Mouse (Mus musculus) small intestine, adult 2 months (tissue): ENCODE results near the gene Slc35a2. TPM values are rescaled to one million over a fixed set of nuclear protein-coding genes. Genes with fewer than 3 reads are reported as not detected.

Experiments used
- H3K27ac ChIP-seq: fragments of 200-500 bp; 2 replicates; pipeline ENCODE4 v1.5.1; 2012; ENCODE audit warnings: low read depth, low read length, control low read depth, inconsistent platforms; ENCODE audit not compliant: insufficient read depth
- H3K27me3 ChIP-seq: fragments of 200-500 bp; 2 replicates; pipeline ENCODE4 v1.6.1; 2012; ENCODE audit warnings: mild to moderate bottlenecking, moderate library complexity, low read length, inconsistent platforms; ENCODE audit not compliant: control insufficient read depth, insufficient read depth
- H3K36me3 ChIP-seq: fragments of 200-500 bp; 2 replicates; pipeline ENCODE4 v1.6.1; 2012; ENCODE audit warnings: mild to moderate bottlenecking, low read length, control low read depth, inconsistent platforms; ENCODE audit not compliant: control insufficient read depth, insufficient read depth
- H3K4me1 ChIP-seq: fragments of 200-500 bp; 2 replicates; pipeline ENCODE4 v1.6.1; 2012; ENCODE audit warnings: low read length, inconsistent platforms, mixed read lengths; ENCODE audit not compliant: control insufficient read depth, insufficient read depth, insufficient read length
- H3K4me3 ChIP-seq: fragments of 200-500 bp; 2 replicates; pipeline ENCODE4 v1.5.1; 2012; ENCODE audit warnings: low read depth, mild to moderate bottlenecking, control low read depth, inconsistent platforms, low read length, moderate library complexity
- CTCF ChIP-seq: fragments of 200-500 bp; IDR thresholded peaks from 2 replicates; pipeline ENCODE4 v1.5.1; 2012; ENCODE audit warnings: low read depth, mild to moderate bottlenecking, control low read depth, inconsistent platforms, low read length, moderate library complexity, mixed read lengths; ENCODE audit not compliant: insufficient replicate concordance, insufficient read length; ENCODE audit errors: extremely low read depth
- POLR2A ChIP-seq: fragments of 200-500 bp; IDR thresholded peaks from 2 replicates; pipeline ENCODE4 v1.6.1; 2012; ENCODE audit warnings: low read depth, mild to moderate bottlenecking, control low read depth, inconsistent platforms, low read length, moderate library complexity
- WGBS: fragments of 180-500 bp; shearing (Covaris S2); methylation state at CpG from one replicate; pipeline ENCODE4 v1.1.7; 2018; 5-methylcytosine and 5-hydroxymethylcytosine counted together
- polyA plus RNA-seq: library from polyadenylated mRNA; depleted of rRNA; stranded (reverse); fragments of >200 nt; gene quantifications from 2 replicates; pipeline ENCODE4 v1.2.3, GENCODE M21; 2012; rRNA removed

The Slc35a2 gene
- 53.4 and 99.6 TPM in 2 replicates for polyA plus RNA-seq

GRCm38 (mm10) chrX:7883841-7884567 lies at the start of gene Slc35a2:
Gene Slc35a2 (plus strand): TSS chrX:7884028.
- Histone ChIP-seq H3K4me3 (peak within 1 kb of the TSS; percentile 86), H3K27ac (peak within 1 kb of the TSS; percentile 49; the same call in 1 of the 2 replicates), H3K27me3 (no peaks in the 10 kb centered on the region), H3K36me3 (peaks cover 3% of the 10 kb centered on the region; the same call in 1 of the 2 replicates), H3K4me1 (no peaks in the 10 kb centered on the region; the same call in 1 of the 2 replicates)
- TF ChIP-seq POLR2A (no peak; the same call in 1 of the 2 replicates), CTCF (no peak)
- 11% methylated on average over 49 of the region's 49 CpGs for WGBS

- H3K4me1 ChIP-seq: no peaks in the 10 kb centered on the region
- TF ChIP-seq POLR2A (no peak), CTCF (no peak)
- no peak overlapping the region for H3K27ac ChIP-seq
- H3K27me3 ChIP-seq: no peaks in the 10 kb centered on the region
- no peak overlapping the region for H3K4me3 ChIP-seq
- no peaks in the 10 kb centered on the region for H3K36me3 ChIP-seq
- 43% methylated on average over 1 of the region's 1 CpGs for WGBS
Observed at GRCm38 (mm10) chrX:7837146-7837545, 46.7 kb upstream of the Slc35a2 start.

- no peak overlapping the region for H3K4me3 ChIP-seq
- peak overlapping the region; percentile 62; the same call in 1 of the 2 replicates for H3K27ac ChIP-seq
Observed at GRCm38 (mm10) chrX:7840842-7841162, 43.0 kb upstream of the Slc35a2 start.

GRCm38 (mm10) chrX:7841163-7842162 lies 42.4 kb upstream of the Slc35a2 start, which contains the start of gene Otud5:
Gene Otud5 (plus strand): TSS chrX:7841364.
- Histone ChIP-seq H3K27ac (peak within 1 kb of the TSS; percentile 93), H3K36me3 (peaks cover 2% of the 10 kb centered on the region; the same call in 1 of the 2 replicates), H3K4me3 (peak within 1 kb of the TSS; percentile 84), H3K4me1 (peaks cover 7% of the 10 kb centered on the region; the same call in 1 of the 2 replicates), H3K27me3 (no peaks in the 10 kb centered on the region)
- 13% methylated on average over 74 of the region's 74 CpGs for WGBS
- no peak for TF ChIP-seq CTCF
- 0 out of 2 replicates have a peak, but pooled peaks have one; percentile 28 for TF ChIP-seq POLR2A

More at GRCm38 (mm10) chrX:7840842-7841162, 43.0 kb upstream of the Slc35a2 start:
- H3K4me1 ChIP-seq: peaks cover 7% of the 10 kb centered on the region; the same call in 1 of the 2 replicates
- 13% methylated on average over 7 of the region's 7 CpGs for WGBS
- no peaks in the 10 kb centered on the region for H3K27me3 ChIP-seq
- no peak for TF ChIP-seq CTCF
- peaks cover 2% of the 10 kb centered on the region; the same call in 1 of the 2 replicates for H3K36me3 ChIP-seq

- no peak for TF ChIP-seq POLR2A
- no peak for TF ChIP-seq CTCF
- Histone ChIP-seq H3K27ac (peak overlapping the region; percentile 93), H3K4me1 (peaks cover 7% of the 10 kb centered on the region; the same call in 1 of the 2 replicates), H3K36me3 (peaks cover 2% of the 10 kb centered on the region; the same call in 1 of the 2 replicates), H3K4me3 (peak overlapping the region; percentile 84), H3K27me3 (no peaks in the 10 kb centered on the region)
- 13% methylated on average over 42 of the region's 42 CpGs for WGBS
Observed at GRCm38 (mm10) chrX:7842318-7842717, 41.5 kb upstream of the Slc35a2 start.

- 79% methylated on average over 2 of the region's 2 CpGs for WGBS
- peaks cover 6% of the 10 kb centered on the region; the same call in 1 of the 2 replicates for H3K36me3 ChIP-seq
- no peak overlapping the region for H3K4me3 ChIP-seq
- H3K27ac ChIP-seq: no peak overlapping the region
- no peaks in the 10 kb centered on the region for H3K27me3 ChIP-seq
- no peak for TF ChIP-seq POLR2A
- no peak for TF ChIP-seq CTCF
- H3K4me1 ChIP-seq: peaks cover 7% of the 10 kb centered on the region; the same call in 1 of the 2 replicates
Observed at GRCm38 (mm10) chrX:7847845-7848244, 36.0 kb upstream of the Slc35a2 start.

- Histone ChIP-seq H3K4me1 (no peaks in the 10 kb centered on the region), H3K36me3 (peaks cover 8% of the 10 kb centered on the region), H3K27me3 (no peaks in the 10 kb centered on the region), H3K4me3 (no peak overlapping the region), H3K27ac (no peak overlapping the region)
- TF ChIP-seq POLR2A (no peak), CTCF (peak; percentile 59; the same call in 1 of the 2 replicates)
- WGBS: 25% methylated on average over 2 of the region's 2 CpGs
Observed at GRCm38 (mm10) chrX:7854578-7854977, 29.2 kb upstream of the Slc35a2 start.
